Mouse (Mus musculus) heart, embryonic 12.5 days (tissue): ENCODE results near the gene Arl3. TPM values are rescaled to one million over a fixed set of nuclear protein-coding genes. Genes with fewer than 3 reads are reported as not detected.
A peak's percentile ranks its signal among the peaks of the same experiment; 100 is the strongest.

Experiments used
- ATAC-seq: fragments of 200-750 bp; cut with Nextera tagmentation; 2 replicates; pipeline ENCODE4 v1.8.0; 2017; ENCODE audit warnings: moderate TSS enrichment, moderate library complexity; ENCODE audit not compliant: insufficient number of reproducible peaks, low FRiP score
- H3K27ac ChIP-seq: fragments of 300-500 bp; sonication (generic); 2 replicates; pipeline ENCODE4 v1.5.1; 2016; ENCODE audit warnings: mild to moderate bottlenecking, moderate library complexity; ENCODE audit not compliant: poor library complexity, severe bottlenecking
- H3K27me3 ChIP-seq: fragments of 300-500 bp; sonication (generic); replicated peaks from 2 replicates; pipeline ENCODE4 v1.6.1; 2016; ENCODE audit warnings: mild to moderate bottlenecking, moderate library complexity
- H3K36me3 ChIP-seq: fragments of 300-500 bp; sonication (generic); 2 replicates; pipeline ENCODE4 v1.6.1; 2016; ENCODE audit warnings: mild to moderate bottlenecking, moderate library complexity
- H3K4me1 ChIP-seq: fragments of 300-500 bp; sonication (generic); replicated peaks from 2 replicates; pipeline ENCODE4 v1.6.1; 2016; ENCODE audit warnings: mild to moderate bottlenecking
- H3K4me2 ChIP-seq: fragments of 300-500 bp; sonication (generic); 2 replicates; pipeline ENCODE4 v1.6.1; 2016; ENCODE audit warnings: mild to moderate bottlenecking, moderate library complexity
- H3K4me3 ChIP-seq: fragments of 300-500 bp; sonication (generic); 2 replicates; pipeline ENCODE4 v1.5.1; 2016; ENCODE audit warnings: mild to moderate bottlenecking
- H3K9ac ChIP-seq: fragments of 300-500 bp; sonication (generic); 2 replicates; pipeline ENCODE4 v1.6.1; 2016; ENCODE audit warnings: mild to moderate bottlenecking, moderate library complexity
- H3K9me3 ChIP-seq: fragments of 300-500 bp; sonication (generic); replicated peaks from 2 replicates; pipeline ENCODE4 v1.6.1; 2016; ENCODE audit warnings: mild to moderate bottlenecking, moderate library complexity
- WGBS: fragments of 180-500 bp; shearing (Covaris S2); methylation state at CpG from one replicate; pipeline ENCODE4 v1.1.7; 2016; 5-methylcytosine and 5-hydroxymethylcytosine counted together
- polyA plus RNA-seq: library from polyadenylated mRNA; unstranded; fragments of >200 nt; fragmentation: Nextera tagmentation; extraction: Ambion mirVana; gene quantifications from 2 replicates; pipeline ENCODE4 v1.2.1, GENCODE M21; 2016

The Arl3 gene
- polyA plus RNA-seq, 1 experiment from 2014 or later, result 94.4 TPM

GRCm38 (mm10) chr19:46506372-46506717 lies 66.7 kb downstream of the Arl3 start:
- peak overlapping the region; percentile 96 for H3K4me3 ChIP-seq
- 0 out of 2 replicates have a peak overlapping the region, but pooled peaks have one; percentile 99 for H3K27ac ChIP-seq
- H3K4me2 ChIP-seq, result peak overlapping the region; percentile 83
- ATAC-seq, result no peak
- peaks cover 73% of the 10 kb centered on the region for H3K4me1 ChIP-seq
- H3K9ac ChIP-seq, result peak overlapping the region; percentile 100; the same call in 1 of the 2 replicates
- H3K36me3 ChIP-seq, result peaks cover 50% of the 10 kb centered on the region
- H3K27me3 ChIP-seq, result no peaks in the 10 kb centered on the region
- 77% methylated on average over 3 of the region's 3 CpGs for WGBS
- no peaks in the 10 kb centered on the region for H3K9me3 ChIP-seq

GRCm38 (mm10) chr19:46505646-46506371 lies 67.2 kb downstream of the Arl3 start:
- Histone ChIP-seq H3K9ac (peak overlapping the region; percentile 100; the same call in 1 of the 2 replicates), H3K9me3 (no peaks in the 10 kb centered on the region), H3K4me1 (peaks cover 68% of the 10 kb centered on the region), H3K27ac (peak overlapping the region; percentile 99), H3K27me3 (no peaks in the 10 kb centered on the region), H3K4me2 (peak overlapping the region; percentile 83), H3K4me3 (peak overlapping the region; percentile 96), H3K36me3 (peaks cover 47% of the 10 kb centered on the region)
- ATAC-seq, result no peak
- WGBS, result 78% methylated on average over 8 of the region's 8 CpGs

- H3K27ac ChIP-seq, result peak overlapping the region; percentile 99
- H3K9ac ChIP-seq, result peak overlapping the region; percentile 100
- no peaks in the 10 kb centered on the region for H3K27me3 ChIP-seq
- no peaks in the 10 kb centered on the region for H3K9me3 ChIP-seq
- ATAC-seq, result no peak
- H3K36me3 ChIP-seq, result peaks cover 44% of the 10 kb centered on the region
- H3K4me3 ChIP-seq, result peak overlapping the region; percentile 96
- H3K4me2 ChIP-seq, result peak overlapping the region; percentile 83
- H3K4me1 ChIP-seq, result peaks cover 59% of the 10 kb centered on the region
- 29% methylated on average over 9 of the region's 9 CpGs for WGBS
Measured at GRCm38 (mm10) chr19:46504822-46505417, 68.1 kb downstream of the Arl3 start.

- peak overlapping the region; percentile 96 for H3K4me3 ChIP-seq
- peaks cover 51% of the 10 kb centered on the region for H3K4me1 ChIP-seq
- H3K9me3 ChIP-seq, result no peaks in the 10 kb centered on the region
- H3K27ac ChIP-seq, result peak overlapping the region; percentile 99
- peaks cover 36% of the 10 kb centered on the region for H3K36me3 ChIP-seq
- H3K4me2 ChIP-seq, result peak overlapping the region; percentile 83
- H3K9ac ChIP-seq, result peak overlapping the region; percentile 100
- H3K27me3 ChIP-seq, result no peaks in the 10 kb centered on the region
- 4% methylated on average over 4 of the region's 4 CpGs for WGBS
- ATAC-seq, result peak; percentile 15
Measured at GRCm38 (mm10) chr19:46504085-46504552, 68.9 kb downstream of the Arl3 start.

- H3K27me3 ChIP-seq, result no peaks in the 10 kb centered on the region
- peaks cover 47% of the 10 kb centered on the region for H3K4me1 ChIP-seq
- peaks cover 31% of the 10 kb centered on the region for H3K36me3 ChIP-seq
- peak; percentile 37 for ATAC-seq
- no peaks in the 10 kb centered on the region for H3K9me3 ChIP-seq
- H3K9ac ChIP-seq, result peak overlapping the region; percentile 100
- peak overlapping the region; percentile 83 for H3K4me2 ChIP-seq
- peak overlapping the region; percentile 96 for H3K4me3 ChIP-seq
- peak overlapping the region; percentile 99 for H3K27ac ChIP-seq
- WGBS, result 0% methylated on average over 21 of the region's 21 CpGs
Measured at GRCm38 (mm10) chr19:46503351-46504084, 69.5 kb downstream of the Arl3 start.

GRCm38 (mm10) chr19:46502471-46503166 lies 70.4 kb downstream of the Arl3 start:
- Histone ChIP-seq H3K9ac (peak overlapping the region; percentile 100), H3K36me3 (peaks cover 22% of the 10 kb centered on the region), H3K4me2 (peak overlapping the region; percentile 83), H3K4me3 (peak overlapping the region; percentile 96), H3K27me3 (no peaks in the 10 kb centered on the region), H3K9me3 (no peaks in the 10 kb centered on the region), H3K27ac (peak overlapping the region; percentile 99), H3K4me1 (peaks cover 38% of the 10 kb centered on the region)
- under 1% methylated on average over 53 of the region's 53 CpGs for WGBS
- ATAC-seq, result peak; percentile 14

GRCm38 (mm10) chr19:46502069-46502455 lies 70.9 kb downstream of the Arl3 start:
- peak overlapping the region; percentile 96 for H3K4me3 ChIP-seq
- 0% methylated on average over 43 of the region's 46 CpGs for WGBS
- no peak for ATAC-seq
- H3K9me3 ChIP-seq, result no peaks in the 10 kb centered on the region
- no peaks in the 10 kb centered on the region for H3K27me3 ChIP-seq
- peaks cover 33% of the 10 kb centered on the region for H3K4me1 ChIP-seq
- H3K27ac ChIP-seq, result peak overlapping the region; percentile 99
- peak overlapping the region; percentile 83 for H3K4me2 ChIP-seq
- peaks cover 16% of the 10 kb centered on the region for H3K36me3 ChIP-seq
- peak overlapping the region; percentile 100 for H3K9ac ChIP-seq

- Histone ChIP-seq H3K4me3 (peak within 1 kb of the TSS; percentile 96), H3K27ac (peak within 1 kb of the TSS; percentile 99), H3K27me3 (no peaks in the 10 kb centered on the region), H3K36me3 (peaks cover 11% of the 10 kb centered on the region), H3K4me2 (peak within 1 kb of the TSS; percentile 83), H3K4me1 (peaks cover 27% of the 10 kb centered on the region), H3K9me3 (no peaks in the 10 kb centered on the region), H3K9ac (peak within 1 kb of the TSS; percentile 100)
- peak; percentile 50 for ATAC-seq
- under 1% methylated on average over 56 of the region's 64 CpGs for WGBS
Measured at GRCm38 (mm10) chr19:46501401-46502068, 71.5 kb downstream of the Arl3 start, which contains the start of gene Trim8. Gene Trim8 (plus strand): TSS chr19:46501702.

- ATAC-seq, result peak; percentile 9; the same call in 1 of the 2 replicates
- Histone ChIP-seq H3K9ac (peak overlapping the region; percentile 96), H3K36me3 (peaks cover 3% of the 10 kb centered on the region; the same call in 1 of the 2 replicates), H3K27me3 (no peaks in the 10 kb centered on the region), H3K4me1 (peaks cover 20% of the 10 kb centered on the region), H3K4me3 (peak overlapping the region; percentile 96), H3K9me3 (no peaks in the 10 kb centered on the region), H3K27ac (peak overlapping the region; percentile 99), H3K4me2 (peak overlapping the region; percentile 83)
- WGBS, result under 1% methylated on average over 43 of the region's 50 CpGs
Measured at GRCm38 (mm10) chr19:46500581-46501341, 72.2 kb downstream of the Arl3 start.
